Mouse (Mus musculus): ENCODE results near the gene Olfr665. TPM values are rescaled to one million over a fixed set of nuclear protein-coding genes. Genes with fewer than 3 reads are reported as not detected.
"Not testable (repeated sequence)": the region's sequence is repeated elsewhere in the genome, so short reads cannot be mapped to it uniquely, and the experiment has no call there.

Gene Olfr665
- total RNA-seq (2014; rRNA removed), result not detected in 2 replicates
- not detected in 2 replicates for polyA plus RNA-seq (2015; fragmentation: Nextera tagmentation; extraction: Ambion mirVana)

- WGBS, result 51% methylated on average over 1 of the region's 1 CpGs
- TF ChIP-seq CTCF (IDR thresholded peaks at IDR 0.05; ENCODE audit: low read depth), result no peak
- no peaks in the 10 kb centered on the region for H3K4me1 ChIP-seq (ENCODE audit: insufficient read depth, low read length)
Measured at GRCm38 (mm10) chr7:104877731-104878130, at the start of gene Olfr665. Gene Olfr665, plus strand, starts transcription at chr7:104878031.

GRCm38 (mm10) chr7:104842503-104842902 lies 35.3 kb upstream of the Olfr665 start, which contains the start of gene Usp17lb:
Gene Usp17lb, minus strand, starts transcription at chr7:104842603.
- H3K9me3 ChIP-seq (ENCODE audit: low read length), result no peaks in the 10 kb centered on the region
- no peaks in the 10 kb centered on the region for H3K36me3 ChIP-seq (ENCODE audit: insufficient read depth, low read length)
- H3K4me2 ChIP-seq (ENCODE audit: low read depth, low read length), result no peak within 1 kb of the TSS
- H3K27ac ChIP-seq, result no peak within 1 kb of the TSS
- no peaks in the 10 kb centered on the region for H3K27me3 ChIP-seq (ENCODE audit: insufficient read depth, low read length)
- H3K4me1 ChIP-seq (ENCODE audit: insufficient read depth, low read length), result no peaks in the 10 kb centered on the region
- no peak within 1 kb of the TSS for H3K9ac ChIP-seq (replicated peaks; ENCODE audit: low read length)
- H3K4me3 ChIP-seq (ENCODE audit: low read length), result no peak within 1 kb of the TSS
- TF ChIP-seq CTCF (IDR thresholded peaks at IDR 0.05; ENCODE audit: low read depth), result no peak
- ATAC-seq (no peak), DNase-seq (ENCODE audit: low spot score) (no peak)
- 64% methylated on average over 1 of the region's 1 CpGs for WGBS

More at GRCm38 (mm10) chr7:104877731-104878130, at the start of gene Olfr665:
- Histone ChIP-seq H3K9me3 (ENCODE audit: low read length) (no peaks in the 10 kb centered on the region), H3K4me2 (ENCODE audit: low read depth, low read length) (no peak within 1 kb of the TSS), H3K27me3 (ENCODE audit: insufficient read depth, low read length) (no peaks in the 10 kb centered on the region), H3K36me3 (ENCODE audit: insufficient read depth, low read length) (no peaks in the 10 kb centered on the region), H3K9ac (replicated peaks; ENCODE audit: low read length) (no peak within 1 kb of the TSS), H3K4me3 (ENCODE audit: low read length) (no peak within 1 kb of the TSS), H3K27ac (no peak within 1 kb of the TSS)
- DNase-seq (ENCODE audit: low spot score) (no peak), ATAC-seq (no peak)

- H3K27me3 ChIP-seq (ENCODE audit: insufficient read depth, low read length), result no peaks in the 10 kb centered on the region
- no peaks in the 10 kb centered on the region for H3K36me3 ChIP-seq (ENCODE audit: insufficient read depth, low read length)
- no peaks in the 10 kb centered on the region for H3K4me1 ChIP-seq (ENCODE audit: insufficient read depth, low read length)
- ATAC-seq, result no peak
- H3K4me2 ChIP-seq (ENCODE audit: low read depth, low read length), result no peak overlapping the region
- H3K27ac ChIP-seq, result no peak overlapping the region
- no peak for TF ChIP-seq CTCF (IDR thresholded peaks at IDR 0.05; ENCODE audit: low read depth)
- no peak for DNase-seq (ENCODE audit: low spot score)
- H3K4me3 ChIP-seq (ENCODE audit: low read length), result no peak overlapping the region
- WGBS, result 89% methylated on average over 1 of the region's 1 CpGs
- no peak overlapping the region for H3K9ac ChIP-seq (replicated peaks; ENCODE audit: low read length)
- no peaks in the 10 kb centered on the region for H3K9me3 ChIP-seq (ENCODE audit: low read length)
Measured at GRCm38 (mm10) chr7:104843731-104844287, 34.0 kb upstream of the Olfr665 start.

- WGBS, result 80% methylated on average over 2 of the region's 2 CpGs
- ATAC-seq, result not testable (repeated sequence)
Measured at GRCm38 (mm10) chr7:104851546-104851945, 26.3 kb upstream of the Olfr665 start.

GRCm38 (mm10) chr7:104855248-104855750 lies 22.5 kb upstream of the Olfr665 start:
- no peak overlapping the region for H3K4me2 ChIP-seq (ENCODE audit: low read depth, low read length)
- WGBS, result 81% methylated on average over 3 of the region's 3 CpGs
- no peaks in the 10 kb centered on the region for H3K4me1 ChIP-seq (ENCODE audit: insufficient read depth, low read length)
- no peak for TF ChIP-seq CTCF (IDR thresholded peaks at IDR 0.05; ENCODE audit: low read depth)
- no peaks in the 10 kb centered on the region for H3K9me3 ChIP-seq (ENCODE audit: low read length)
- H3K4me3 ChIP-seq (ENCODE audit: low read length), result no peak overlapping the region
- no peak overlapping the region for H3K9ac ChIP-seq (replicated peaks; ENCODE audit: low read length)
- DNase-seq (ENCODE audit: low spot score), result no peak
- no peak overlapping the region for H3K27ac ChIP-seq
- no peaks in the 10 kb centered on the region for H3K36me3 ChIP-seq (ENCODE audit: insufficient read depth, low read length)
- no peaks in the 10 kb centered on the region for H3K27me3 ChIP-seq (ENCODE audit: insufficient read depth, low read length)
- no peak for ATAC-seq

More at GRCm38 (mm10) chr7:104851546-104851945, 26.3 kb upstream of the Olfr665 start:
- not testable (repeated sequence) for H3K27me3 ChIP-seq (ENCODE audit: insufficient read depth, low read length); H3K9me3 ChIP-seq (ENCODE audit: low read length); H3K4me2 ChIP-seq (ENCODE audit: low read depth, low read length); H3K4me3 ChIP-seq (ENCODE audit: low read length); H3K9ac ChIP-seq (replicated peaks; ENCODE audit: low read length); H3K27ac ChIP-seq; H3K4me1 ChIP-seq (ENCODE audit: insufficient read depth, low read length); DNase-seq (ENCODE audit: low spot score); H3K36me3 ChIP-seq (ENCODE audit: insufficient read depth, low read length)

GRCm38 (mm10) chr7:104856709-104857108 lies 21.1 kb upstream of the Olfr665 start, which contains the start of gene Usp17la:
Gene Usp17la, plus strand, starts transcription at chr7:104857009.
- not testable (repeated sequence) for DNase-seq (ENCODE audit: low spot score); H3K9ac ChIP-seq (replicated peaks; ENCODE audit: low read length); ATAC-seq; H3K9me3 ChIP-seq (ENCODE audit: low read length); H3K4me3 ChIP-seq (ENCODE audit: low read length); H3K27ac ChIP-seq; H3K4me1 ChIP-seq (ENCODE audit: insufficient read depth, low read length); H3K27me3 ChIP-seq (ENCODE audit: insufficient read depth, low read length); H3K36me3 ChIP-seq (ENCODE audit: insufficient read depth, low read length); H3K4me2 ChIP-seq (ENCODE audit: low read depth, low read length)
- WGBS, result 84% methylated on average over 2 of the region's 2 CpGs

GRCm38 (mm10) chr7:104857683-104858082 lies 20.1 kb upstream of the Olfr665 start:
- Histone ChIP-seq H3K27ac (no peak overlapping the region), H3K9me3 (ENCODE audit: low read length) (no peaks in the 10 kb centered on the region), H3K4me3 (ENCODE audit: low read length) (no peak overlapping the region), H3K4me1 (ENCODE audit: insufficient read depth, low read length) (no peaks in the 10 kb centered on the region), H3K27me3 (ENCODE audit: insufficient read depth, low read length) (no peaks in the 10 kb centered on the region), H3K9ac (replicated peaks; ENCODE audit: low read length) (no peak overlapping the region), H3K4me2 (ENCODE audit: low read depth, low read length) (no peak overlapping the region), H3K36me3 (ENCODE audit: insufficient read depth, low read length) (no peaks in the 10 kb centered on the region)
- TF ChIP-seq CTCF (IDR thresholded peaks at IDR 0.05; ENCODE audit: low read depth), result no peak
- DNase-seq (ENCODE audit: low spot score) (no peak), ATAC-seq (no peak)
- WGBS, result 75% methylated on average over 1 of the region's 1 CpGs
